Mouse (Mus musculus): ENCODE results near the gene Rab34. TPM values are rescaled to one million over a fixed set of nuclear protein-coding genes. Genes with fewer than 3 reads are reported as not detected.

Gene Rab34
- total and polyA plus RNA-seq, 3 experiments = 64.7 to 240 (median 99.1) TPM

GRCm38 (mm10) chr11:78164924-78165760, 23.1 kb upstream of the Rab34 start, which contains the start of gene Traf4:
Traf4 (minus strand) TSS chr11:78165589.
- peak; percentile 91 for DNase-seq

- DNase-seq = no peak
Observed at GRCm38 (mm10) chr11:78165761-78166109, 22.5 kb upstream of the Rab34 start.

GRCm38 (mm10) chr11:78166161-78166560, 22.1 kb upstream of the Rab34 start:
- no peak for DNase-seq

GRCm38 (mm10) chr11:78166640-78167039, 21.6 kb upstream of the Rab34 start:
- no peak for DNase-seq

- DNase-seq = no peak
Observed at GRCm38 (mm10) chr11:78167257-78167959, 20.8 kb upstream of the Rab34 start.

GRCm38 (mm10) chr11:78168541-78169468, 19.4 kb upstream of the Rab34 start:
- DNase-seq = no peak

- DNase-seq = no peak
Observed at GRCm38 (mm10) chr11:78170306-78170705, 17.9 kb upstream of the Rab34 start.

GRCm38 (mm10) chr11:78171328-78171727, 16.9 kb upstream of the Rab34 start:
- no peak for DNase-seq

- DNase-seq = no peak
Observed at GRCm38 (mm10) chr11:78172034-78172747, 16.0 kb upstream of the Rab34 start.

GRCm38 (mm10) chr11:78172748-78173383, 15.4 kb upstream of the Rab34 start:
- DNase-seq = peak; percentile 52

- no peak for DNase-seq
Observed at GRCm38 (mm10) chr11:78174506-78174905, 13.7 kb upstream of the Rab34 start.

GRCm38 (mm10) chr11:78175771-78176401, 12.3 kb upstream of the Rab34 start:
- DNase-seq = no peak

- peak; percentile 97 for DNase-seq
Observed at GRCm38 (mm10) chr11:78176402-78176862, 11.8 kb upstream of the Rab34 start, which contains the start of the genes Nek8 and Tlcd1. Nek8 (minus strand) TSS chr11:78176675. Tlcd1 (plus strand) TSS chr11:78176711.

GRCm38 (mm10) chr11:78176905-78177331, 11.3 kb upstream of the Rab34 start:
- DNase-seq = peak; percentile 56

GRCm38 (mm10) chr11:78177437-78177836, 10.8 kb upstream of the Rab34 start:
- DNase-seq = peak; percentile 66

- DNase-seq = peak; percentile 97
Observed at GRCm38 (mm10) chr11:78177903-78178858, 10.0 kb upstream of the Rab34 start.

- DNase-seq = peak; percentile 83
Observed at GRCm38 (mm10) chr11:78178859-78179437, 9.3 kb upstream of the Rab34 start.

GRCm38 (mm10) chr11:78179438-78179999, 8.7 kb upstream of the Rab34 start:
- no peak for DNase-seq

All from adrenal gland, adult 2 months (tissue).